Mouse (Mus musculus): Measurements from ENCODE around the gene Cep350. TPM values are rescaled to one million over a fixed set of nuclear protein-coding genes. Genes with fewer than 3 reads are reported as not detected.
"Not testable (repeated sequence)": the region's sequence is repeated elsewhere in the genome, so short reads cannot be mapped to it uniquely, and the experiment has no call there.

The Cep350 gene
- total RNA-seq, 2 experiments from 2014 or later: 56.6 to 63.2 TPM

DNA sequence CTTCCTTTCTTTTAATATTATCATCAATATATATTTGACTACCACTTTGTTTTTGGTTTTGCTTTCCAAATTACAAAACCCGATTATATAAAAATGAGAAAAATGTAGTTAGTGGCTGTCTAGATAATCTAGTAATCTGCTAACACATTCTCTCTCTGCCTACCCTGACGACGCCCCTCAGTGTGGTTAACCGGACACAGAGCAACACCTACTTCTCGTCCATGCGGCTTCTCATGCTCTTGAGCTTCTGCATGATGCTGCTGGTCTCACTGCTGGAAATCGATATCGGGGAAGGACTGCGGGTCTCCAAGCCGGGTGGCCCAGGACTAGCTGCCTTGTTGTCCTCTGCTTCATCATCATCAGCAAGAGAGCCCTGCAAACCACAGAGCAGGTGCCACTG is 78.7 kb downstream of the Cep350 start:
- ATAC-seq (ENCODE audit: poor library complexity, severe bottlenecking): no peak

DNA sequence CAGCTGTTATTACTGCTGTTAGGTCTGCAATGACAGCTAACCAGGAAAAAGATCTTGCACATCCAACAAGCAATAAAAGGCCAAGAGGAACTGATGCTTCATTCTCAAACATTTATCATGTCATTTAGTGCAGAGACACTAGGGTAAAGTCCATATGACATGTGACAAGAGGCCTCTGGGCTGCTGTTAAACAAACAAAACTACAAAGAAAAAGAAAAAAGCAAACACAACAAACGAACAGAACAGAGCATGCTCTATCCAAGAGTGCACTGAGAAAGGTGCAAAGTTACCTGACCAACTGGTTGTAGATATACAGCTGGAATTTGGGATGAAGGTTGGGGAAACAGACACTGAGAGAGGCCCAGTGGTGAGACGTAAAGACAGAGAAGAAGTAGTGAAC is 86.2 kb downstream of the Cep350 start:
- no peak for ATAC-seq (ENCODE audit: poor library complexity, severe bottlenecking)

DNA sequence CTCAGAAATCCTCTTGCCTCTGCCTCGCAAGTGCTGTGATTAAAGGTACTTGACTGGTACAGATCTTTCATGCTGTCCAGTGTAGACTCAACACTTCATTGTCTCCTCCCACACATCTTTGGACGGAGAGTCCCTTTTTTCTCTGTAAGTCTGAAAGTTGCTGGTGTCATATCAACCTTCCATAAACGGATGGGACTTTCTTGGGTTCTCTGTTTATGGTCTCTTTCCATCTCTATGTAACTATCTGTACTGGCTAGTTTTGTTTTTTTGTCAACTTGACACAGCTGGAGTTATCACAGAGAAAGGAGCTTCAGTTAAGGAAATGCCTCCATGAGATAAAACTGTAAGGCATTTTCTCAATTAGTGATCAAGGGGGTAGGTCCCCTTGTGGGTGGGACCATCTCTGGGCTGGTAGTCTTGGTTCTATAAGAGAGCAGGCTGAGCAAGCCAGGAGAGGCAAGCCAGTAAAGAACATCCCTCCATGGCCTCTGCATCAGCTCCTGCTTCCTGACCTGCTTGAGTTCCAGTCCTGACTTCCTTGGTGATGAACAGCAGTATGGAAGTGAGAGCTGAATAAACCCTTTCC is 90.3 kb downstream of the Cep350 start:
- ATAC-seq (ENCODE audit: poor library complexity, severe bottlenecking): not testable (repeated sequence)

DNA sequence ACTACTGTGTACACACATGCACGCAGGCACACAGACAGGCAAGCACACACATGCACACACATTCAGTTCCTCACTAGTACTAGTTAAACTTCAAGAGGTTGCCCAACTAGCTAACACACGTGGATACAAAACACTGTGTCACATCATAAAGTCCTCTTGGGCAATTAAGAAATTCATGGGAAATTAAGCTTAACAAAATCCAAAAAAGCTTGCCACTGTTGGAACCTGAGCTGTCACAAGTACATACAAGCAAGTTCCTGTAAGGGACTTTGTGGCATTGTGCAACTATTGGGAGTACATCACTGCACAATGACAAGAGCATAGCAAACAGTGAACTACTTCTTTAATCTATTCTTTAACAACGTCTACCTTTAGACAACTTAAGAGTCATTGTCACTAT is 93.5 kb downstream of the Cep350 start:
- ATAC-seq (ENCODE audit: poor library complexity, severe bottlenecking): no peak

DNA sequence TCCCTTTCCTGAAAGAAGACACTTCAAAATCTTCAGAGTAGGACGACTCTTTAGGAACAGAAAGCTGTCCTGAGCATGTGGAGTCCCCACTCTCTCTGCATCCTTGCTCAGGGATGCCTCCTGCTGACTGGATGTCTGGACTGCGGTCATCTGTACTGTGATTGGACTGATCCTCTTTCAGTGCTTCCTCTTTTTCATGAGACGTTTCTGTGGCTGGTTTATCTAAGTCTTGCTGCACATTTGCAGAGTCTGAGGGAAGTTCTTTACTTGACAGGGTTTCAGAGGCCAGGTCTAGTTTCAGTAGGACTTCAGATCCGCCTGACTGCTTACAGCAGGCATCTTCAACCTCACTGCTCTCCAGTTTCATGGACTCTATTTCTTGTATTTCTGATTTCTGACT is 110.1 kb downstream of the Cep350 start:
- peak; percentile 93 for ATAC-seq (ENCODE audit: poor library complexity, severe bottlenecking)

DNA sequence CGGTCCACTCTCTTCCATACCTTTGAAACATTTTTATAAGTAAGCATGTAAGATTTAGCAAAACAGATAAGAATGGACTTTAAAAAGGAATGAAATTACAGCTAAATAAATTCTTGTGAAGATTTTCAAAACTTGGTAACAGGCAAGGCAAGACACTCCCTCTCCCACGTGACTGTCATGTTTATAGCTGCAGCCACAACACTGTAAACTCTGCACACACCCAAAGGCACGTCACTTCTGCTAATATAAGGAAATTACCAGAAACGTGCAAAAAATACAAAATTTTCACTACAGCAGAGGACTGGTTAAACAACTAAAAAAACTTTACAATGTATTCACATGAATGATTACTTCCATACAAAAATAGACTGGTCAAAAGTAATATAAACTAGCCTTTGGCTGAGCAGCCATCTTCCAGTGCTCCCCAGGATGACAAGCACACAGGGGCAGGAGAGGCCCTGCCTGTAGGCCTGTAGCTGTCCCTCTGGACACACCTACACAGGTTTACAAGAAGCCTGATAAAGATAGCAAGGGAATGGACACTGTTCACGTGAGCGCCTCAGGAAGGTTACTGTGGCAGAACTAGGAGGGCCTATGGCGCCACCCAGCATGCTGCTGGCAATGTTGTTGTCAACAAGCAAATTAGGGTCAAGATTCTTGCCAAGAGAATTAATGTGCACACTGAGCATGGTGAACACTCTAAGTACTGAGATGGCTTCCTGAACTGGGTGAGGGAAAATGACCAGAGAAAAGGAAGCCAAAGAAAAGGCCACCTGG is 117.9 kb downstream of the Cep350 start:
- no peak for ATAC-seq (ENCODE audit: poor library complexity, severe bottlenecking)

DNA sequence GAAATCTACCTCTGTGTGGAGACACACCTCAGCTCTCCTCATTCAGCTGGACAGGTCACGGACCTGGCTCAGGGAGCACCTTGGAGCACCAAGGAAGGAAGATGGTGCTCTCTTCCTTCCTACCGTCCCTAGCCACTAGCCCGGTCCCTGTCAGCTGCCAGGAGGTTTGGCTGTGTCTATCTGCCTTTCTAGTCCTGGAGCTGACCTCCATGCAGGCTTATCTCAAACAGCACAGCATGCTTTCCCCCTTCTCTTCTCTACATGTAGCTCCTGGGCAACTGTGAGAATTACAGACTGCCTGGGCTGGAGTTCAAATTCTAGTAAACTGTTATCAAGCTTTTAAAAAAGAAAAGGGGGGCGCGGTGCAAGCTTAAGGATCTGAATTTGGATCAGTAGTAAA is 120.0 kb downstream of the Cep350 start:
- ATAC-seq (ENCODE audit: poor library complexity, severe bottlenecking): no peak

- ATAC-seq (ENCODE audit: poor library complexity, severe bottlenecking): peak; percentile 45
These were observed 128.8 kb downstream of the Cep350 start for GRCm38 (mm10) chr1:155844235-155844634.

GRCm38 (mm10) chr1:155843538-155843937 is 129.5 kb downstream of the Cep350 start:
- no peak for ATAC-seq (ENCODE audit: poor library complexity, severe bottlenecking)

GRCm38 (mm10) chr1:155835667-155836066 is 137.4 kb downstream of the Cep350 start:
- ATAC-seq (ENCODE audit: poor library complexity, severe bottlenecking): no peak

GRCm38 (mm10) chr1:155833610-155834009 is 139.4 kb downstream of the Cep350 start:
- ATAC-seq (ENCODE audit: poor library complexity, severe bottlenecking): no peak

DNA sequence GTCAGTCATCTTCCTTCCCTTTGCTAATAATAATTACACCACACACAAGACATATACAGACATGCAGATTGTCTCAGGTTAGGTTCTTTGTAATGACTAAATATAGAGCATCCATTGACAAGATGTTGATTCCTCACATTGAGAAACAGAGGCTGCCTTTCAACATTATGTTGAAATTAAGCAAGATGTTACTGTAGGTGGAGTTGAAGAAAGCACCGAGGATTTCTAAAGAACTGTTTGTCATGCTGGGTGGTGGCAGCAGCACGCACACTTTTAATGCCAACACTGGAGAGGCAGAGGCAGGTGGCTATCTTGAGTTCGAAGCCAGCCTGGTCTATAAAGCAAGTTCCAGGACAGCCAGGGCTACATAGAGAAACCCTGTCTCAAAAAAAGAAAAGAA is 141.1 kb downstream of the Cep350 start:
- ATAC-seq (ENCODE audit: poor library complexity, severe bottlenecking): peak; percentile 86

DNA sequence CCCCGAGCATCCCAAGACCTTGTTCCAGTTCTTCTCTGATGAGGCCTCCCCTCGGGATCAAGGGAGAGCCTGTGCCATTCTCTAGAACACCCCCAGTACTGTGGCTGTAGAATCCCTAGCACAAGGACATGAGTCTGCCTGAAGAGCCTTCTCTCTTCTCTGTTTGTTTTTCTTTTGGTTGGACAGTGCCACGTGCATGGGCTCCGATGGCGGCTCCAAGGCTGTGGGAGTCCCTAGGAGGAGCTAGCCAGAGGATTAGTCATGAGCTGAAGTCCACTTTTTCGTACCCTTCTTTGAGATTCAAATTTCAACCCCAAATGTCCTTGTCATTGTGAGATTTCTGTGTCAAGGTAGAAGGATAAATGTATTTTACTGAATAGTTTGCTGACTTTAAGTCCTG is 142.2 kb downstream of the Cep350 start:
- no peak for ATAC-seq (ENCODE audit: poor library complexity, severe bottlenecking)

- ATAC-seq (ENCODE audit: poor library complexity, severe bottlenecking): no peak
These were observed 145.3 kb downstream of the Cep350 start for GRCm38 (mm10) chr1:155827703-155828295.

DNA sequence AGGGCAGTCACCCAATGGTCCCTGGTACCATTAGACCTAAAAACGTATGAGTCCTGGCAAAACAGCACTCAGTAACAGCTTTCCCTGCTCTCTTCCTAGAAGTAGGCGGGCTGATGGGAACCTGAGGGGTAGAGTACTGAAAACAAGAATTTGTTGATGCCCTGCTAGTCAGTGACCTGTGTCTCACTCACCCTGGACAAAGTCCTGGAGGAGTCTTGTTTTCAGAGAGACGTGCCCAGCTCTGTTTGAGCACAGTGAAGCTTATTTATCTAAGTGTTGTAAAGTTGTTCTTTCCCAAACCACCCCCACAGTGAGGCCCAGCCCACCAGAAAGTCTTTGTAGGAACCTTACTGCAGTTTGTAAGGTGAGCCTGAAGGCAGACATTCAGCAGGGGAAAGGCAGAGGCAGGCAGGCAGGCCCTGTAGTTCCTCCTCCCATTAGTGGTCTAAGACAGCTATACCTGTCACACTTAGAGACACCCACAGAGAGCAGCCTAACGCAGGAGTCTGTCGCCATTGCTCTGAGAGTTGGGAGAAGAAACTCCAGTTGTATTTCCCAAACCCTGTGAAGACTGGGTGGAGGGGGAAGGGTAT is 146.2 kb downstream of the Cep350 start:
- no peak for ATAC-seq (ENCODE audit: poor library complexity, severe bottlenecking)

DNA sequence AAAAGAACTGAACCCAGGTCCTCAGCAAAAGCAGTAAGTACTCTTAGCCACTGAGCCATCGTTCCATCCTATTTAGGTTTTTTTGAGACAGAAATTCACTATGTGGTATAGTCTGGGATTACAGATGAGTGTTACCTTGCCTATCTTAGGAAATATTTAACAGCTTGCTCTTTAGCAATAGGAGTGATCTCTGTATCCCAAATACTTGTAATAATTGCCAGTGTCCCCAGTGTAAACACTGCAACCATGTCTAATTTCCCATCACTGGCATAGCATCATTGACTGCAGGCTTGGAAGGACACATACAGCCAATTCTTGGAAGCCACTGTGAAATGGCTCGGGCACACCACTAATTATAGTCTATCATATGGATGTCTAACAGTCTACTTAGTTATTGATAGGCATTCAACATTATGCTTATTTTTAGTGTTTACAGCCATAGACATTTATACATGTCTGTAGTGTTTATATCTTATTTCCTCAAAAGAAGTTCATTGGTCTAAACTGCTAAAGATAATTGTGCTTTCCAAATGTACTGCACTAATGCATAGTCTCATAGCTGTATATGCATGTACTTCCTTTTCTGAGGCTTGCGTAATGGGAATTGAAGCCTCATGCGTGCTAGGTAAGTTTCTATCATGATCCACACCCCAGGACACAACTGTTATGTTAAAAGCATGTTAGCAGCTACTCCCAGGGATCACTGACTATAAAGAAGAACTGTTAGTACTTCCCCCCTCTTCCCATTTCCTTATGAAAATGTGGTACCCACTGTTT is 146.9 kb downstream of the Cep350 start:
- peak; percentile 70 for ATAC-seq (ENCODE audit: poor library complexity, severe bottlenecking)

GRCm38 (mm10) chr1:155820646-155821045 is 152.4 kb downstream of the Cep350 start:
- peak; percentile 83 for ATAC-seq (ENCODE audit: poor library complexity, severe bottlenecking)

DNA sequence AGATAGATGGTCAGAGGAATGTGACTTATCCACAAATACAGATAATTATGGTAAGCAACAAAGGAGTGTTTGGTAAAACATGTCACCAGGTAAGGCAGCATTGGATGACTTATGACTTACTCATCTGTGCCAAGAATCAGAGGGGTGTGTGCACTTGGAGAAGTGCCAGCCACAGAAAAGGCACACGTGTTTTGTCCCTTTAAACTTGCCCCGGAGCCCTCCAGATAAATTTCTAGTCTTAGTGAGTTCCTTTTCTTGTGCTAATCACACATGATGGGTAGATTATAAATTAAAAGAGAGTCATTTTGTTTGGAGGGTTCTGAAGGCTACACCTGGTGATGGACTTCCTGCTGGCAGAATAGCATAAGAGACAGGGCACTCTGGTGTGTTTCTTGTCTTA is 156.9 kb downstream of the Cep350 start:
- no peak for ATAC-seq (ENCODE audit: poor library complexity, severe bottlenecking)

DNA sequence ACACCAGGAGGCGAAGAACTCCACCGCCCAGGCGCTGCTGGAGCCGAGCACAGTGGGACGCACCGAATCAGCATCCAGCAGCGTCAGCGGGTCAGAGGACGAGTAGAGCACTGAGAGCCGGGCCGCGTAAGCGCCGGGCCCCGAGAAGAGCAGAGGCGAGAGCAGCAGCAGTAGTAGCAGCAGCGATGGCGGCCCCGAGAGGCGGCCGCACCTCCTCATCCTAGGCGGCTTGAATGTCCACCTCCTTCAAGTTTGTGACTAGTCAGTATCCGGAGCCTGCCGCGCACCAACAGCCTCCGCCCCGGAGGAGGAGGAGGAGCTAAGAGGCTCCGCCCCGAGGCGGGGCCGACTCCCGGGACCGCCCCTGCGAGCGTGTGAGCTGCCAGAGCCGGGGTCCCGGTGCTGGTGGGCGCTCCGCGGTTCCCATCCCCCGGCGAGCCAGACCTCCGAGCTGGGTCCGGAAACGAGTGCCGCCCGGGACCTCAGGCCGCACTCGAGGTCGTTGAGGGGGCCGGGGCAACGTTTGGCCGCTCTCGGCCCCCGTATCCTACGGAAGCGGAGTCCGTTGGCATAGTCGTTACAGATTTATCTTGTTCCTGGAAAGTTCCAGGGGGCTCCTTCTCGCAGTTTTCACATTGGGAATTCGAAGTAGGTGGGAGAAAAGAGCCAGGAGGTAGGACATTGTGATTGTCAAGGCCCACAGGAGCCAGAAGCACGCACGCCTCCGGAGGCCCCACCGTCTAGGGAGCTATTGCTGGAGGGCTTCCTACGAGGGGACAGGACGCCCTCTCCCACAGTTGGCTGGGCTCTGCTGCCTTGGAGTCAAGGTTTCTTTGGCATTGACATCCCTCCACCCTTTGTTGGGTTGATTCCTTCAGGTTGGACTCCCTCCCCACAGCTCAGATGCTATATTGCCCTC is 160.2 kb downstream of the Cep350 start, which contains the start of gene Qsox1:
Qsox1 (minus strand) TSS at position 309 of the 919 bp plus-strand sequence.
- ATAC-seq (ENCODE audit: poor library complexity, severe bottlenecking): peak; percentile 88
